Mouse (Mus musculus) lung, embryonic 14.5 days (tissue): ENCODE measurements around the gene Aldh9a1. TPM values are rescaled to one million over a fixed set of nuclear protein-coding genes. Genes with fewer than 3 reads are reported as not detected.

Source experiments
- ATAC-seq: fragments of 200-750 bp; cut with Nextera tagmentation; 2 replicates; pipeline ENCODE4 v1.8.0; 2017; ENCODE audit warnings: mild to moderate bottlenecking, moderate TSS enrichment, moderate library complexity; ENCODE audit not compliant: insufficient read depth
- DNase-seq: peaks from one replicate; pipeline ENCODE4 v3.0.0-alpha.2; 2015
- H3K27ac ChIP-seq: fragments of 300-500 bp; sonication (generic); 2 replicates; pipeline ENCODE4 v1.5.1; 2014; ENCODE audit warnings: low read depth, mild to moderate bottlenecking, moderate library complexity
- H3K27me3 ChIP-seq: fragments of 300-500 bp; sonication (generic); 2 replicates; pipeline ENCODE4 v1.6.1; 2014; ENCODE audit warnings: low read length, control low read depth; ENCODE audit not compliant: insufficient read depth
- H3K36me3 ChIP-seq: fragments of 300-500 bp; sonication (generic); 2 replicates; pipeline ENCODE4 v1.6.1; 2014; ENCODE audit warnings: control low read depth; ENCODE audit not compliant: insufficient read depth
- H3K4me1 ChIP-seq: fragments of 300-500 bp; sonication (generic); 2 replicates; pipeline ENCODE4 v1.6.1; 2014; ENCODE audit warnings: antibody characterized with exemption, control low read depth; ENCODE audit not compliant: insufficient read depth
- H3K4me2 ChIP-seq: fragments of 300-500 bp; sonication (generic); 2 replicates; pipeline ENCODE4 v1.6.1; 2014; ENCODE audit warnings: mild to moderate bottlenecking
- H3K4me3 ChIP-seq: fragments of 300-500 bp; sonication (generic); 2 replicates; pipeline ENCODE4 v1.5.1; 2014; ENCODE audit warnings: low read depth, low read length
- H3K9ac ChIP-seq: fragments of 300-500 bp; sonication (generic); 2 replicates; pipeline ENCODE4 v1.6.1; 2014
- H3K9me3 ChIP-seq: fragments of 300-500 bp; sonication (generic); 2 replicates; pipeline ENCODE4 v1.6.1; 2016; ENCODE audit warnings: low read depth, low read length, control low read depth
- CTCF ChIP-seq: IDR thresholded peaks from 2 replicates; pipeline ENCODE4 v1.5.1; 2016; ENCODE audit warnings: antibody characterized with exemption, low read depth
- WGBS: fragments of 180-500 bp; shearing (Covaris S2); extraction: QIAGEN DNeasy Blood & Tissue Kit; methylation state at CpG from one replicate; pipeline ENCODE4 v1.1.7; 2014; 5-methylcytosine and 5-hydroxymethylcytosine counted together
- polyA plus RNA-seq: library from polyadenylated mRNA; unstranded; fragments of >200 nt; fragmentation: Nextera tagmentation; extraction: Ambion mirVana; gene quantifications from 2 replicates; pipeline ENCODE4 v1.2.1, GENCODE M21; 2014

The Aldh9a1 gene
- polyA plus RNA-seq, 1 experiment from 2014 or later = 46.2 TPM

- Histone ChIP-seq H3K9me3 (no peaks in the 10 kb centered on the region), H3K4me3 (no peak overlapping the region), H3K4me1 (no peaks in the 10 kb centered on the region), H3K9ac (no peak overlapping the region), H3K27ac (no peak overlapping the region), H3K36me3 (peaks cover 28% of the 10 kb centered on the region; the same call in 1 of the 2 replicates), H3K4me2 (no peak overlapping the region), H3K27me3 (no peaks in the 10 kb centered on the region)
- no peak for DNase-seq
- TF ChIP-seq CTCF = no peak
- 85% methylated on average over 7 of the region's 7 CpGs for WGBS
- no peak for ATAC-seq
Measured at GRCm38 (mm10) chr1:167365808-167366207, 16.0 kb downstream of the Aldh9a1 start.

GRCm38 (mm10) chr1:167366621-167367020 is 16.8 kb downstream of the Aldh9a1 start:
- H3K4me3 ChIP-seq = no peak overlapping the region
- H3K27ac ChIP-seq = no peak overlapping the region
- H3K9me3 ChIP-seq = no peaks in the 10 kb centered on the region
- WGBS = 81% methylated on average over 6 of the region's 6 CpGs
- H3K27me3 ChIP-seq = no peaks in the 10 kb centered on the region
- H3K4me2 ChIP-seq = no peak overlapping the region
- TF ChIP-seq CTCF = no peak
- no peak for ATAC-seq
- peaks cover 21% of the 10 kb centered on the region; the same call in 1 of the 2 replicates for H3K36me3 ChIP-seq
- no peak overlapping the region for H3K9ac ChIP-seq
- no peaks in the 10 kb centered on the region for H3K4me1 ChIP-seq
- DNase-seq = no peak

- Histone ChIP-seq H3K9ac (no peak overlapping the region), H3K27me3 (no peaks in the 10 kb centered on the region), H3K36me3 (peaks cover 17% of the 10 kb centered on the region; the same call in 1 of the 2 replicates), H3K9me3 (no peaks in the 10 kb centered on the region), H3K4me3 (no peak overlapping the region), H3K4me1 (no peaks in the 10 kb centered on the region), H3K4me2 (no peak overlapping the region), H3K27ac (no peak overlapping the region)
- DNase-seq (no peak), ATAC-seq (no peak)
- WGBS = 81% methylated on average over 4 of the region's 4 CpGs
- no peak for TF ChIP-seq CTCF
Measured at GRCm38 (mm10) chr1:167368018-167368417, 18.2 kb downstream of the Aldh9a1 start.

GRCm38 (mm10) chr1:167368513-167368912 is 18.7 kb downstream of the Aldh9a1 start:
- Histone ChIP-seq H3K4me2 (no peak overlapping the region), H3K36me3 (peaks cover 17% of the 10 kb centered on the region; the same call in 1 of the 2 replicates), H3K27me3 (no peaks in the 10 kb centered on the region), H3K9me3 (no peaks in the 10 kb centered on the region), H3K4me1 (no peaks in the 10 kb centered on the region), H3K27ac (no peak overlapping the region), H3K9ac (no peak overlapping the region), H3K4me3 (no peak overlapping the region)
- ATAC-seq (no peak), DNase-seq (no peak)
- TF ChIP-seq CTCF = no peak
- 72% methylated on average over 7 of the region's 7 CpGs for WGBS

- 11% methylated on average over 7 of the region's 7 CpGs for WGBS
- no peaks in the 10 kb centered on the region for H3K4me1 ChIP-seq
- peak; percentile 94 for DNase-seq
- H3K9me3 ChIP-seq = no peaks in the 10 kb centered on the region
- no peaks in the 10 kb centered on the region for H3K27me3 ChIP-seq
- H3K9ac ChIP-seq = no peak overlapping the region
- H3K4me2 ChIP-seq = no peak overlapping the region
- peak; percentile 35; the same call in 1 of the 2 replicates for ATAC-seq
- H3K4me3 ChIP-seq = no peak overlapping the region
- TF ChIP-seq CTCF = peak; percentile 98
- no peak overlapping the region for H3K27ac ChIP-seq
- peaks cover 13% of the 10 kb centered on the region; the same call in 1 of the 2 replicates for H3K36me3 ChIP-seq
Measured at GRCm38 (mm10) chr1:167369905-167370304, 20.1 kb downstream of the Aldh9a1 start.

GRCm38 (mm10) chr1:167372739-167373138 is 22.9 kb downstream of the Aldh9a1 start:
- H3K27ac ChIP-seq = no peak overlapping the region
- TF ChIP-seq CTCF = no peak
- H3K27me3 ChIP-seq = no peaks in the 10 kb centered on the region
- 90% methylated on average over 7 of the region's 7 CpGs for WGBS
- H3K4me1 ChIP-seq = no peaks in the 10 kb centered on the region
- 0 out of 2 replicates have a peak, but pooled peaks cover 6% of the 10 kb centered on the region for H3K36me3 ChIP-seq
- DNase-seq (no peak), ATAC-seq (no peak)
- H3K9ac ChIP-seq = no peak overlapping the region
- no peaks in the 10 kb centered on the region for H3K9me3 ChIP-seq
- no peak overlapping the region for H3K4me3 ChIP-seq
- H3K4me2 ChIP-seq = no peak overlapping the region

GRCm38 (mm10) chr1:167374003-167374784 is 24.4 kb downstream of the Aldh9a1 start:
- Histone ChIP-seq H3K4me1 (no peaks in the 10 kb centered on the region), H3K36me3 (0 out of 2 replicates have a peak, but pooled peaks cover 1% of the 10 kb centered on the region), H3K27me3 (no peaks in the 10 kb centered on the region), H3K4me3 (no peak overlapping the region), H3K9me3 (no peaks in the 10 kb centered on the region), H3K9ac (no peak overlapping the region), H3K27ac (no peak overlapping the region), H3K4me2 (peak overlapping the region; percentile 10; the same call in 1 of the 2 replicates)
- DNase-seq = peak; percentile 75
- ATAC-seq = peak; percentile 80; the same call in 1 of the 2 replicates
- no peak for TF ChIP-seq CTCF
- 20% methylated on average over 15 of the region's 15 CpGs for WGBS
